Mouse (Mus musculus) limb, embryonic 12.5 days (tissue): ENCODE measurements around the gene Cacna1h. TPM values are rescaled to one million over a fixed set of nuclear protein-coding genes. Genes with fewer than 3 reads are reported as not detected.

ENCODE experiments used
- ATAC-seq: fragments of 200-750 bp; cut with Nextera tagmentation; 2 replicates; pipeline ENCODE4 v1.8.0; 2017; ENCODE audit warnings: low read depth, moderate TSS enrichment; ENCODE audit not compliant: insufficient number of reproducible peaks, insufficient read depth, low FRiP score, low TSS enrichment
- H3K27ac ChIP-seq: fragments of 300-500 bp; sonication (generic); 2 replicates; pipeline ENCODE4 v1.5.1; 2016; ENCODE audit warnings: mild to moderate bottlenecking, moderate library complexity
- H3K27me3 ChIP-seq: fragments of 300-500 bp; sonication (generic); 2 replicates; pipeline ENCODE4 v1.6.1; 2016; ENCODE audit warnings: mild to moderate bottlenecking, moderate library complexity
- H3K36me3 ChIP-seq: fragments of 300-500 bp; sonication (generic); 2 replicates; pipeline ENCODE4 v1.6.1; 2016; ENCODE audit warnings: mild to moderate bottlenecking, moderate library complexity
- H3K4me1 ChIP-seq: fragments of 300-500 bp; sonication (generic); replicated peaks from 2 replicates; pipeline ENCODE4 v1.6.1; 2016
- H3K4me2 ChIP-seq: fragments of 300-500 bp; sonication (generic); 2 replicates; pipeline ENCODE4 v1.6.1; 2016; ENCODE audit warnings: mild to moderate bottlenecking, moderate library complexity
- H3K4me3 ChIP-seq: fragments of 300-500 bp; sonication (generic); replicated peaks from 2 replicates; pipeline ENCODE4 v1.5.1; 2016; ENCODE audit warnings: mild to moderate bottlenecking
- H3K9ac ChIP-seq: fragments of 300-500 bp; sonication (generic); replicated peaks from 2 replicates; pipeline ENCODE4 v1.6.1; 2016; ENCODE audit warnings: mild to moderate bottlenecking, moderate library complexity
- H3K9me3 ChIP-seq: fragments of 300-500 bp; sonication (generic); 2 replicates; pipeline ENCODE4 v1.6.1; 2016; ENCODE audit warnings: mild to moderate bottlenecking, moderate library complexity
- WGBS: fragments of 180-500 bp; shearing (Covaris S2); methylation state at CpG from one replicate; pipeline ENCODE4 v1.1.7; 2016; 5-methylcytosine and 5-hydroxymethylcytosine counted together
- polyA plus RNA-seq: library from polyadenylated mRNA; unstranded; fragments of >200 nt; fragmentation: Nextera tagmentation; extraction: Ambion mirVana; gene quantifications from 2 replicates; pipeline ENCODE4 v1.2.1, GENCODE M21; 2016

Gene Cacna1h
- polyA plus RNA-seq, 1 experiment from 2014 or later, result 10.1 TPM

DNA sequence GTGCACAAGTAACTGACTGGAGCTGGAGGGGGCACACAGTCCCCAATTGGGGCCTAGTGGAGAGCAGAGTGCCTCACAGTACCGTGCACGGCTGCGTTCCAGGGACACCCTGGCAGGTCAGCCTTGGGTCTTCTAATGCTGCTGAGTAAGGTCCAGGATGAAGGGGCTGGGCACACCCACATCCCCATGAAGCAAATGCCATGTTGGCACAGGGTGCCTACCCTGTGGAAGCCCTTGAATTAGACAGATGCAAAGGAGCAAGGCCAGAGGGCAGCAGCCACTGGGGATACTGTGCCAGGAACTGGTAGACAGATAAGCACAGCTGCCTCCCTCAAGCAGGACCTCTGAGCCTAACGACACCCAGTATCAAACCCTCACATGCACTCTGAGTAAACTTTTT is 39.1 kb downstream of the Cacna1h start:
- Histone ChIP-seq H3K4me1 (peaks cover 17% of the 10 kb centered on the region), H3K9me3 (no peaks in the 10 kb centered on the region), H3K27ac (no peak overlapping the region), H3K36me3 (peaks cover 77% of the 10 kb centered on the region), H3K4me2 (no peak overlapping the region), H3K9ac (no peak overlapping the region), H3K27me3 (no peaks in the 10 kb centered on the region; the same call in 1 of the 2 replicates), H3K4me3 (no peak overlapping the region)
- 83% methylated on average over 4 of the region's 4 CpGs for WGBS
- no peak for ATAC-seq

DNA sequence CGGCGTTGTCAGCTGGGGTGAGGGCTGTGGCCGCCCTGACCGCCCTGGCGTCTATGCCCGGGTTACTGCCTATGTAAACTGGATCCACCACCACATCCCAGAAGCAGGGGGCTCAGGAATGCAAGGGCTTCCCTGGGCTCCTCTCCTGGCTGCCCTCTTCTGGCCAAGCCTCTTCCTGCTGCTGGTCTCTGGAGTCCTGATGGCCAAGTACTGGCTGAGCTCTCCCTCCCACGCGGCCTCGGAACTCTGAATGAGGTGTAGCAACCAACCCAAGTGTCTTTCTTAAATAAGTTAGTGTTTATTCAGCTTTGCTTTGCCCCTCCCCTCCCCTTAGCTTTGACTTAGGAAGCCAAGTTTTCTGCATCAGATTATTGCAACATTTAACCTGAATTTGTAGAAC is 59.6 kb downstream of the Cacna1h start:
- ATAC-seq, result no peak
- Histone ChIP-seq H3K4me3 (no peak overlapping the region), H3K9ac (no peak overlapping the region), H3K27ac (no peak overlapping the region), H3K27me3 (peaks cover 6% of the 10 kb centered on the region; the same call in 1 of the 2 replicates), H3K4me1 (no peaks in the 10 kb centered on the region), H3K4me2 (no peak overlapping the region), H3K9me3 (no peaks in the 10 kb centered on the region), H3K36me3 (peaks cover 45% of the 10 kb centered on the region)
- 42% methylated on average over 9 of the region's 9 CpGs for WGBS

DNA sequence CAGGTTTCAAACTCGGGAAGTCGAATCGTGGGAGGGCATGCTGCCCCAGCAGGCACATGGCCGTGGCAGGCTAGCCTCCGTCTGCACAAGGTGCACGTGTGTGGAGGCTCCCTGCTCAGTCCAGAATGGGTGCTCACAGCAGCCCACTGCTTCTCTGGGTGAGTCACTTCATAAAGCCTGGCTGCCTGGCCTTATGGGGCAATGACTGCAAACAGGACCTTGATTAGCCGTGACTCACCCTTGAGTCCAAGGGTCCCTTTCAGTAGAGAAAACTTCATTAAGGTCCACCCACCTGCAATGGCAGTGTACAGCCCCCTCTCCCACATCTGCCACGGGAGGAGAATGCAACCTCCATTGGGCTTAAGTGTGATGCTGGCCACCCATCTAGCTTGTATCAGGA is 61.1 kb downstream of the Cacna1h start:
- Histone ChIP-seq H3K4me1 (no peaks in the 10 kb centered on the region), H3K27me3 (peaks cover 6% of the 10 kb centered on the region; the same call in 1 of the 2 replicates), H3K4me2 (no peak overlapping the region), H3K9ac (no peak overlapping the region), H3K27ac (no peak overlapping the region), H3K36me3 (peaks cover 32% of the 10 kb centered on the region), H3K4me3 (no peak overlapping the region), H3K9me3 (no peaks in the 10 kb centered on the region)
- ATAC-seq, result no peak
- WGBS, result 79% methylated on average over 8 of the region's 8 CpGs

DNA sequence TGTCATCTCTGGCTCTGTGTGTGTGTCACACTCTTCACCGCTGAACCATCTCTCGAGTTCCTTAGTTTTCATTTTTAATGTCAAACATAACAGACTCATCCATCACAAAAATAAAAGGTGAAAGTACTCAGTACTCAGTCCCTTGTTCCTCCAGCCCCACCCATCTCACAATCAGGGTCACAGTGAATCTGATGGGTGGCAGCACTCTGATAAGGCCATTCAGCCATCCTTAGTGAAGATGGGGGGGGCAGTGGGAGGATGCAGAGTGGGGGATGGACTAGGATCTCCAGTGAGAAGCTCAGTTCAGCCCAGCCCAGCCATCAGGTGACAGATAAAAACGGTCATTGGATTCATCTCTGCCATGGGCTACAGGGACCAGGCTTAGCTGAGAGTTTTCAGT is 64.6 kb downstream of the Cacna1h start, which contains the start of gene Tpsg1:
Tpsg1 (plus strand) TSS at position 301 of the 400 bp plus-strand sequence.
- H3K9ac ChIP-seq, result no peak within 1 kb of the TSS
- WGBS, result 84% methylated on average over 3 of the region's 3 CpGs
- ATAC-seq, result no peak
- no peaks in the 10 kb centered on the region for H3K9me3 ChIP-seq
- H3K4me3 ChIP-seq, result no peak within 1 kb of the TSS
- H3K36me3 ChIP-seq, result no peaks in the 10 kb centered on the region
- H3K27me3 ChIP-seq, result peaks cover 19% of the 10 kb centered on the region
- H3K4me1 ChIP-seq, result no peaks in the 10 kb centered on the region
- H3K27ac ChIP-seq, result no peak within 1 kb of the TSS
- no peak within 1 kb of the TSS for H3K4me2 ChIP-seq

DNA sequence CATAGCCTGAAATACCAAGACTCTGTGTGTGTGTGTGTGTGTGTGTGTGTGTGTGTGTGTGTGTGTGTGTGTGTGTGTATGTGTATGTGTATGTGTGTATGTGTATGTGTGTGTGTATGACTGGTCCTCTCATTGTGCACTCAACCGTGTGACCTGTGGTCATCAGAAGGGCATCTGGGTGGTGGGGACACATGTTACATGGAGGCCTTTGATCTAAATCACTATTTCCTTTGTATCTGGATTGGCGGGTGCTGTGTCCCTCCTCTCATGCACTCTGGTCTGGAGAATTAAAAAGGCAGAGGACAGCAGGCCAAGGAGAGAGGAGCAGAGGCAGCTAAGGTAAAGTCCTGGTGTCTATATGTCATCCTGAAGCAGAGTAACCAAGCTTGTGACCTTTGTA is 67.6 kb downstream of the Cacna1h start, which contains the start of gene Tpsb2:
Tpsb2 (plus strand) TSS at position 301 of the 400 bp plus-strand sequence.
- 60% methylated on average over 2 of the region's 2 CpGs for WGBS
- no peaks in the 10 kb centered on the region for H3K36me3 ChIP-seq
- ATAC-seq, result no peak
- no peak within 1 kb of the TSS for H3K4me3 ChIP-seq
- H3K4me2 ChIP-seq, result no peak within 1 kb of the TSS
- no peak within 1 kb of the TSS for H3K9ac ChIP-seq
- H3K4me1 ChIP-seq, result no peaks in the 10 kb centered on the region
- H3K27ac ChIP-seq, result no peak within 1 kb of the TSS
- H3K27me3 ChIP-seq, result peaks cover 22% of the 10 kb centered on the region
- no peaks in the 10 kb centered on the region for H3K9me3 ChIP-seq

DNA sequence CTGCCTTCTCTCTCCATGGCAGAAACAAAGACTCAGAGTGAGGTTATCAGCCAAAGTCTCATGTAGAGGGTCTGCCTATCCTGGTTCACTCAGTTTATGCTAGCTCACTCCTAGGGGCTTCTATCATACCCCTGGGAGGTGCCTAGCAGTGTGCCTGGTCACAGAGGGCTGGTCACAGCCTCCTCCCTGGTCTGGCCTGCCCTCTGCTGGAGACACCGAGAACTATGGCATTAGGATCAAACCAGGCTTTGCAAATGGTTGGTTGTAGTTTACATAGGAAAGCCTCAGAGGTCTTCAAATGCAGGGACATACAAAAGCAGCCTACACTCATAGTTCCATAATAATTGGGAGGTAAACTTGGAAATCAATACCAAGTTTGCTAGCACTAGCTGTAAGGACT is 69.9 kb downstream of the Cacna1h start:
- Histone ChIP-seq H3K9me3 (no peaks in the 10 kb centered on the region), H3K4me2 (no peak overlapping the region)
- 13% methylated on average over 1 of the region's 1 CpGs for WGBS

DNA sequence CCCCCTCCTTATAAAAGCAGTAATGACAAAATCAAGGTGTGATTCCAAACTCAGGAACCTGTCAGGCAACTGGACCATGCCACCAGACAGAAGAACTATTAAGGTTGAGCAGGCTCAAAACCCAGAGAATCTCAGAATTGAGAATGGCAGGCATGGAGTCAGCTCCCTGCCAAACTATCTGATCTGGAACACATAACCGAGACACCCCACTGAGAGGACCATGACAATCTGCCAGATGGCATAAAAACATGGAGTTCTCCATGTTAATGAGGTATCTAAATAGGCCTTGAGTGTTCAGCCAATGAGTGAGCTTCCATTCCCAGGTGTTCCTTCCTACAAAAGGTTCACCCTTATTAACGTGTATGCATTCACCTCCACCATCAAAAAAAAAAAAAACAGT is 72.3 kb downstream of the Cacna1h start:
- Histone ChIP-seq H3K4me3 (no peak overlapping the region), H3K4me1 (no peaks in the 10 kb centered on the region), H3K27me3 (peaks cover 20% of the 10 kb centered on the region), H3K9ac (no peak overlapping the region), H3K9me3 (no peaks in the 10 kb centered on the region), H3K27ac (no peak overlapping the region), H3K4me2 (no peak overlapping the region), H3K36me3 (no peaks in the 10 kb centered on the region)
- WGBS, result 72% methylated on average over 2 of the region's 2 CpGs
- no peak for ATAC-seq

More for the DNA sequence above, 69.9 kb downstream of the Cacna1h start:
- ATAC-seq, result no peak
- Histone ChIP-seq H3K4me1 (no peaks in the 10 kb centered on the region), H3K27me3 (peaks cover 20% of the 10 kb centered on the region), H3K9ac (no peak overlapping the region), H3K36me3 (no peaks in the 10 kb centered on the region), H3K27ac (no peak overlapping the region), H3K4me3 (no peak overlapping the region)

DNA sequence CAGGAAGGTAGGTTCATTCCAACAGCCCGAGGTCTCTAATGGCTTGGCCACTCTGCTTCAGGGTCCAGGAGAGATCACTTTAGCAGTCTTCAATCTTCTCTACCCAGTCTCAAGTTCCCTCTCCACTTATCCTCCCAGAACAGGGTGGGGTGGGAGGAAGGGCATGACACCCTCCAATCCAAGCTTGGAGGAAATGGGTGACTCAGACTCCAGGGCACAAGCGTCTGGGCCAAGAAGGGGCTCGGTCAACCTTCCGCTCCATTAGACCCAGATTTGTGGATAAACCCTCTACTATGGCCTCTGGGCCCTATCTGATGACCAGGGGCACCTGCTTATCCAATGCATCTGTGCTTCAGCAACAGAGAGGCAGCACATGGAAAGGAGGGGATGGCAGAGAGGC is 88.1 kb downstream of the Cacna1h start, which contains the start of gene Tpsab1:
Tpsab1 (minus strand) TSS at position 101 of the 400 bp plus-strand sequence.
- H3K36me3 ChIP-seq, result no peaks in the 10 kb centered on the region
- ATAC-seq, result no peak
- WGBS, result 91% methylated on average over 4 of the region's 4 CpGs

DNA sequence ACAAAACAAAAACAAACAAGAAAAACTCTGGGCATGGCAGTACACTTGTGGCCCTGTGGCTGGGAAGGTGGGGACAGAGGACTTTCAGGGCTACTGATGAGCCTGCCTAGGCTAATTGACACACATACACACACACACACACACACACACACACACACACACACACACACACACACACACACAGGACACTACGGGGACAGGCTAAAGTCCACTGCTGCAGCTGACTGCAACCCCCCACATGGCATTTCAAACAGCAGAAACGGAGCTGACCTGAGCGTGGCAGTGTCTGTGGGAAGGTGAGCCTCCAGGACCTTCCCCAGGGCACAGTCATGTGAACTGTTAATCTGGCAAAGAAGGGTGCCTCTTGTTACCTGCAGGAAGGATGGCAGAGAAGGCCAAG is 92.1 kb downstream of the Cacna1h start:
- no peaks in the 10 kb centered on the region for H3K9me3 ChIP-seq
- H3K36me3 ChIP-seq, result no peaks in the 10 kb centered on the region
- no peak overlapping the region; the same call in 1 of the 2 replicates for H3K9ac ChIP-seq
- no peak overlapping the region for H3K27ac ChIP-seq
- H3K4me3 ChIP-seq, result no peak overlapping the region
- ATAC-seq, result no peak
- no peak overlapping the region for H3K4me2 ChIP-seq
- WGBS, result 51% methylated on average over 3 of the region's 3 CpGs
- H3K4me1 ChIP-seq, result no peaks in the 10 kb centered on the region
- peaks cover 7% of the 10 kb centered on the region; the same call in 1 of the 2 replicates for H3K27me3 ChIP-seq

More for the DNA sequence above, 88.1 kb downstream of the Cacna1h start, which contains the start of gene Tpsab1:
- Histone ChIP-seq H3K9me3 (no peaks in the 10 kb centered on the region), H3K4me2 (no peak within 1 kb of the TSS), H3K9ac (no peak within 1 kb of the TSS), H3K4me3 (no peak within 1 kb of the TSS), H3K27ac (no peak within 1 kb of the TSS), H3K4me1 (no peaks in the 10 kb centered on the region), H3K27me3 (peaks cover 3% of the 10 kb centered on the region; the same call in 1 of the 2 replicates)

DNA sequence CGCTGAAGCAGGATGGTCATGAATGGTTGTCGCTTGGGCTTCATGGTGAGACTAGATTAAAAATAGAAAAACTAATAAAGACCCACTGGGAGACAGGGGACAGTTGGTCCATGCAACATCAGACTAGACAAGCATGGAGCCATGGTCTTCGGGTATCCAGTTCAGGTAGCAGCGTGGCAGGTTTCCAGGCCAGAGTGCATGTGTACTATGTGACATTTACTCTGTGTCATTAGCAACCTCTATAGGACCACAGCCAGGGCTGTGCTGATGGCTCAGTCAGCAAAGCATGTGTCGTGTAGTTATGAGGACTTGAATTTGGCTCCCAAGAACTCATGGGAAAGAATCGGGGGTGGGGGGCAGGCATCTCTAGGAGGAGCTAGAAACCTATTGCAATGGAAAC is 93.6 kb downstream of the Cacna1h start:
- Histone ChIP-seq H3K4me3 (no peak overlapping the region), H3K9me3 (no peaks in the 10 kb centered on the region), H3K9ac (no peak overlapping the region), H3K27ac (no peak overlapping the region), H3K4me2 (no peak overlapping the region), H3K36me3 (no peaks in the 10 kb centered on the region), H3K27me3 (peaks cover 10% of the 10 kb centered on the region; the same call in 1 of the 2 replicates), H3K4me1 (no peaks in the 10 kb centered on the region)
- no peak for ATAC-seq
- 83% methylated on average over 6 of the region's 6 CpGs for WGBS

DNA sequence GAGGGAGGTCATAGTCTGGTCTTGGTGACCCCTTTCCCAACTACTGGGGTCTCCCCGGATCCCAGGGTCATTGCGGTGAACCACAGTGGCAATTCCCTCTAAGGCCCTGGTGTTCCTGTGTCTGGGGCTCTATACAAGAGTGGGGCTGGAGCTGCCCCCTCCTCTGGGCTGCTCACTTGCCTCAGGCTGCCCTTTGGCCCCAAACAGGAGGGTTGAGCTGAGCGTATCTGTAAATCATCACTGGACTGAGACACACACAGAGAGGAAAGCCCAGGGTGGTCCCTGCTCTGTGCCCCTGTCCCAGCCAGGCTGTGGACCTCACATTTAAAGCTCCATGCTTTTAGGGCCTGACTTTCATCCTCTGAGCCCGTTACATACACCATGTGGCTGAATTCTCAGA is 95.4 kb downstream of the Cacna1h start:
- H3K27me3 ChIP-seq, result peaks cover 18% of the 10 kb centered on the region
- WGBS, result 79% methylated on average over 4 of the region's 4 CpGs
- H3K4me3 ChIP-seq, result no peak overlapping the region
- H3K27ac ChIP-seq, result no peak overlapping the region
- ATAC-seq, result no peak
- H3K36me3 ChIP-seq, result no peaks in the 10 kb centered on the region
- no peaks in the 10 kb centered on the region for H3K4me1 ChIP-seq
- H3K4me2 ChIP-seq, result no peak overlapping the region
- no peaks in the 10 kb centered on the region for H3K9me3 ChIP-seq
- no peak overlapping the region for H3K9ac ChIP-seq

DNA sequence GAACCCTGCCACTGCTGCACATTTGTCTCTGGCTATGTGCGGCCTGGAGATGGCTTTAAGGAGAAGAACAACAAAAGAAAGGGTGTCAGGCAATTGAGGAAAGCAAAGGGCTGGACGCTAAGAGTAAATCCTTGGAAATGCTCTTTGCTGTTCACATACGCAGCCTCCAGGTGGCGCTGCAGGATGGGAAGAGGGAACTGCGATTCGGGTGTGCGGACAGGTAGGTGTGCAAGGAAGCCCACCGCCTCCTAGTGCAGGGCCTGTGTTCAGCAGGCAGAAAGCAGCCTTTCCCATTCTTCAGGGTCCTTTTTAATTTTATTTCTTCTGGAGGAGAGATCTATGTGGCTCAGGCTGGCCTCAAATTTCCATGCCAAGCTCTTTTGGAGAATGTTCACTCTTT is 99.6 kb downstream of the Cacna1h start:
- Histone ChIP-seq H3K9me3 (no peaks in the 10 kb centered on the region), H3K9ac (no peak overlapping the region), H3K27me3 (peaks cover 34% of the 10 kb centered on the region), H3K27ac (no peak overlapping the region), H3K4me2 (no peak overlapping the region), H3K4me1 (no peaks in the 10 kb centered on the region), H3K4me3 (no peak overlapping the region), H3K36me3 (no peaks in the 10 kb centered on the region)
- ATAC-seq, result no peak
- 5% methylated on average over 8 of the region's 8 CpGs for WGBS
